Mouse (Mus musculus) spleen, adult 2 months (tissue): Measurements from ENCODE around the gene Mthfsd.

Experiments used
- CTCF ChIP-seq: fragments of 200-500 bp; IDR thresholded peaks from 2 replicates; pipeline ENCODE4 v1.5.1; 2011; ENCODE audit warnings: mild to moderate bottlenecking, inconsistent platforms; ENCODE audit not compliant: insufficient read depth, insufficient read length, insufficient replicate concordance; ENCODE audit errors: extremely low read depth
- POLR2A ChIP-seq: fragments of 200-500 bp; IDR thresholded peaks from 2 replicates; pipeline ENCODE4 v1.6.1; 2011; ENCODE audit warnings: low read depth, low read length, inconsistent platforms

GRCm38 (mm10) chr8:121124547-121125239 is 16.5 kb upstream of the Mthfsd start:
- no peak for TF ChIP-seq POLR2A
- no peak for TF ChIP-seq CTCF
